Mouse (Mus musculus): Measurements from ENCODE around the gene Cyp2e1. TPM values are rescaled to one million over a fixed set of nuclear protein-coding genes. Genes with fewer than 3 reads are reported as not detected.
A peak's percentile ranks its signal among the peaks of the same experiment; 100 is the strongest.

Gene Cyp2e1
- polyA plus RNA-seq, 1 experiment, result 21.1 TPM

GRCm38 (mm10) chr7:140821305-140821652 lies 57.7 kb downstream of the Cyp2e1 start:
- WGBS, result 70% methylated on average over 5 of the region's 5 CpGs
- TF ChIP-seq POLR2A (IDR thresholded peaks at IDR 0.05; ENCODE audit: borderline replicate concordance, control insufficient read depth, low read depth, low read length) (no peak), CTCF (IDR thresholded peaks at IDR 0.05; ENCODE audit: control insufficient read depth, insufficient read depth, low read length) (no peak)
- Histone ChIP-seq H3K4me3 (replicated peaks; ENCODE audit: control insufficient read depth, low read depth, low read length) (no peak overlapping the region), H3K4me1 (ENCODE audit: control insufficient read depth, insufficient read depth, low read length) (no peaks in the 10 kb centered on the region; the same call in 1 of the 2 replicates), H3K27ac (ENCODE audit: control insufficient read depth, insufficient read depth, low read depth, low read length, poor library complexity) (no peak overlapping the region)

GRCm38 (mm10) chr7:140821653-140822329 lies 58.3 kb downstream of the Cyp2e1 start, which contains the start of gene Zfp941:
Gene Zfp941, minus strand, starts transcription at chr7:140822178.
- H3K27ac ChIP-seq (ENCODE audit: control insufficient read depth, insufficient read depth, low read depth, low read length, poor library complexity), result no peak within 1 kb of the TSS
- no peaks in the 10 kb centered on the region; the same call in 1 of the 2 replicates for H3K4me1 ChIP-seq (ENCODE audit: control insufficient read depth, insufficient read depth, low read length)
- peak within 1 kb of the TSS; percentile 20 for H3K4me3 ChIP-seq (replicated peaks; ENCODE audit: control insufficient read depth, low read depth, low read length)
- 5% methylated on average over 21 of the region's 21 CpGs for WGBS
- TF ChIP-seq CTCF (IDR thresholded peaks at IDR 0.05; ENCODE audit: control insufficient read depth, insufficient read depth, low read length), result no peak
- TF ChIP-seq POLR2A (IDR thresholded peaks at IDR 0.05; ENCODE audit: borderline replicate concordance, control insufficient read depth, low read depth, low read length), result no peak

- TF ChIP-seq CTCF (IDR thresholded peaks at IDR 0.05; ENCODE audit: control insufficient read depth, insufficient read depth, low read length) (no peak), POLR2A (IDR thresholded peaks at IDR 0.05; ENCODE audit: borderline replicate concordance, control insufficient read depth, low read depth, low read length) (no peak)
- H3K4me1 ChIP-seq (ENCODE audit: control insufficient read depth, insufficient read depth, low read length), result no peaks in the 10 kb centered on the region; the same call in 1 of the 2 replicates
- H3K27ac ChIP-seq (ENCODE audit: control insufficient read depth, insufficient read depth, low read depth, low read length, poor library complexity), result no peak overlapping the region
- no peak overlapping the region for H3K4me3 ChIP-seq (replicated peaks; ENCODE audit: control insufficient read depth, low read depth, low read length)
- 83% methylated on average over 4 of the region's 4 CpGs for WGBS
Measured at GRCm38 (mm10) chr7:140822731-140823130, 59.2 kb downstream of the Cyp2e1 start.

Other genes starting within 250 kb of the Cyp2e1 start
- not detected in 2 replicates for gene Olfr538, start 195.9 kb upstream of the Cyp2e1 start, polyA plus RNA-seq (2011; ENCODE audit: insufficient read depth, insufficient read length, low replicate concordance, missing spikeins)
- gene Olfr46, start 162.5 kb upstream of the Cyp2e1 start, polyA plus RNA-seq (2011; ENCODE audit: insufficient read depth, insufficient read length, low replicate concordance, missing spikeins), result 0.25 TPM in 1 of 2 replicates, not detected in the other
- gene Olfr61, start 134.8 kb upstream of the Cyp2e1 start, polyA plus RNA-seq (2011; ENCODE audit: insufficient read depth, insufficient read length, low replicate concordance, missing spikeins), result not detected in 2 replicates
- gene Olfr53, start 117.3 kb upstream of the Cyp2e1 start, polyA plus RNA-seq (2011; ENCODE audit: insufficient read depth, insufficient read length, low replicate concordance, missing spikeins), result not detected in 2 replicates
- not detected in 2 replicates for gene Olfr539, start 103.8 kb upstream of the Cyp2e1 start, polyA plus RNA-seq (2011; ENCODE audit: insufficient read depth, insufficient read length, low replicate concordance, missing spikeins)
- gene Olfr45, start 81.8 kb upstream of the Cyp2e1 start, polyA plus RNA-seq (2011; ENCODE audit: insufficient read depth, insufficient read length, low replicate concordance, missing spikeins), result 0.32 TPM in 1 of 2 replicates, not detected in the other
- not detected in 2 replicates for gene Olfr541, start 66.5 kb upstream of the Cyp2e1 start, polyA plus RNA-seq (2011; ENCODE audit: insufficient read depth, insufficient read length, low replicate concordance, missing spikeins)
- not detected in 2 replicates for gene Syce1, start 24.1 kb downstream of the Cyp2e1 start, polyA plus RNA-seq (2011; ENCODE audit: insufficient read depth, insufficient read length, low replicate concordance, missing spikeins)
- 0.25 and 0.40 TPM in 2 replicates for gene Zfp941, start 58.4 kb downstream of the Cyp2e1 start, polyA plus RNA-seq (2011; ENCODE audit: insufficient read depth, insufficient read length, low replicate concordance, missing spikeins)
- gene Urah, start 71.3 kb downstream of the Cyp2e1 start, polyA plus RNA-seq (2011; ENCODE audit: insufficient read depth, insufficient read length, low replicate concordance, missing spikeins), result 3.3 TPM in 1 of 2 replicates, not detected in the other
- gene Scgb1c1, start 81.8 kb downstream of the Cyp2e1 start, polyA plus RNA-seq (2011; ENCODE audit: insufficient read depth, insufficient read length, low replicate concordance, missing spikeins), result not detected in 2 replicates
- gene Odf3, start 84.1 kb downstream of the Cyp2e1 start, polyA plus RNA-seq (2011; ENCODE audit: insufficient read depth, insufficient read length, low replicate concordance, missing spikeins), result not detected in 2 replicates
- not detected in 2 replicates for gene Gm45785, start 92.6 kb downstream of the Cyp2e1 start, polyA plus RNA-seq (2011; ENCODE audit: insufficient read depth, insufficient read length, low replicate concordance, missing spikeins)
- gene Ric8a, start 93.2 kb downstream of the Cyp2e1 start, polyA plus RNA-seq (2011; ENCODE audit: insufficient read depth, insufficient read length, low replicate concordance, missing spikeins), result 26.4 and 53.0 TPM in 2 replicates
- gene Bet1l, start 93.8 kb downstream of the Cyp2e1 start, polyA plus RNA-seq (2011; ENCODE audit: insufficient read depth, insufficient read length, low replicate concordance, missing spikeins), result 11.7 and 18.1 TPM in 2 replicates
- gene Psmd13, start 118.2 kb downstream of the Cyp2e1 start, polyA plus RNA-seq (2011; ENCODE audit: insufficient read depth, insufficient read length, low replicate concordance, missing spikeins), result 239 and 252 TPM in 2 replicates
- 13.1 and 27.0 TPM in 2 replicates for gene Sirt3, start 118.6 kb downstream of the Cyp2e1 start, polyA plus RNA-seq (2011; ENCODE audit: insufficient read depth, insufficient read length, low replicate concordance, missing spikeins)
- not detected in 2 replicates for gene Cox8b, start 136.7 kb downstream of the Cyp2e1 start, polyA plus RNA-seq (2011; ENCODE audit: insufficient read depth, insufficient read length, low replicate concordance, missing spikeins)
- gene Nlrp6, start 157.2 kb downstream of the Cyp2e1 start, polyA plus RNA-seq (2011; ENCODE audit: insufficient read depth, insufficient read length, low replicate concordance, missing spikeins), result 1.9 and 3.1 TPM in 2 replicates
- 6.9 and 13.3 TPM in 2 replicates for gene Pgghg, start 177.7 kb downstream of the Cyp2e1 start, polyA plus RNA-seq (2011; ENCODE audit: insufficient read depth, insufficient read length, low replicate concordance, missing spikeins)
- gene Ifitm5, start 186.6 kb downstream of the Cyp2e1 start, polyA plus RNA-seq (2011; ENCODE audit: insufficient read depth, insufficient read length, low replicate concordance, missing spikeins), result 1.7 TPM in 1 of 2 replicates, not detected in the other
- gene Gm45717, start 192.2 kb downstream of the Cyp2e1 start, polyA plus RNA-seq (2011; ENCODE audit: insufficient read depth, insufficient read length, low replicate concordance, missing spikeins), result not detected in 2 replicates
- gene Ifitm2, start 192.2 kb downstream of the Cyp2e1 start, polyA plus RNA-seq (2011; ENCODE audit: insufficient read depth, insufficient read length, low replicate concordance, missing spikeins), result 71.7 and 147 TPM in 2 replicates
- 32.8 and 82.9 TPM in 2 replicates for gene Ifitm1, start 203.5 kb downstream of the Cyp2e1 start, polyA plus RNA-seq (2011; ENCODE audit: insufficient read depth, insufficient read length, low replicate concordance, missing spikeins)
- 166 and 209 TPM in 2 replicates for gene Ifitm3, start 247.0 kb downstream of the Cyp2e1 start, polyA plus RNA-seq (2011; ENCODE audit: insufficient read depth, insufficient read length, low replicate concordance, missing spikeins)